Mouse (Mus musculus): ENCODE measurements at regions not wholly inside any gene's neighbourhood (a gene's known extent, or its start where the extent isn't known, plus 50 kb on each side); places are given as distances from the start of the nearest gene placed in this dataset.

DNA sequence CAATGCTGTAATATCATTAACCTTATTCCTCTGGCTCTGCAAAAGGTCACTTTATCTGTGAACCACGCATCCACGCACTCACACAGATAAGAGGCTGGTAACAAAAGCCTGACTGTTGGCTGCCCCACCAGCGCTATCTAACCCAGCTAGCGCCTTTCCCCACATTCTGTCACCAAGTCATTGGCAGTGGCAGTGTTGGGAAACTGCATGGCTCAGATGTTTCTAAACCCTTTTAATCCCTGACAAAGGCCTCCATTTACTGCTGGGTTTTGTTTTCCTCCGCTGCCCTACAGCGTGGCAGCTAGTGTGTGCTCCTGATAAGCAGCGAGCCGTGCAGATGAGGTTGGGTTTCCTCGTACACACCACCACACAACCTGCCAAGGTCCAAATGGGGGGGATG lies 55.7 kb downstream of the Id4 start:
- no peak for DNase-seq (ENCODE audit: low read depth, low spot score)

DNA sequence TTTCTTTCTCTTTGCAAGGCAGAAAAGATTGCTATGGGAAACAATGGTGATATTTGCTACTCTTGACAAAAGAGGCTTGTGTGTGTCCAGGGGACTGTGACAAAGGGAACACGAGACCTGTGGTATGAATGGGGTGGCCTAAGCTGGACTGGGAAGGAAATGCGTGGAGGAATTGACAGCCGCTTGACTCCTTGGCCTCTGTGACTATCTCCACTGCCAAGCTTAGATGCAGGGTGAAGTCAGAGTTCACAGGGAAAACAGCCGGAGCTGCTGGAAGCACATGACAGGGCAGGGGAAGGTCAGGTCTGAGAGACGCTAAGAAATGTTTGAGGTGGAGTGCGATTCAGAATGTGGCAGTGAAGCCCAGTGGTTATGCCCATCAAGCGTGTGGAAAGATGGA lies 56.4 kb downstream of the Id4 start:
- DNase-seq (ENCODE audit: low read depth, low spot score): no peak

DNA sequence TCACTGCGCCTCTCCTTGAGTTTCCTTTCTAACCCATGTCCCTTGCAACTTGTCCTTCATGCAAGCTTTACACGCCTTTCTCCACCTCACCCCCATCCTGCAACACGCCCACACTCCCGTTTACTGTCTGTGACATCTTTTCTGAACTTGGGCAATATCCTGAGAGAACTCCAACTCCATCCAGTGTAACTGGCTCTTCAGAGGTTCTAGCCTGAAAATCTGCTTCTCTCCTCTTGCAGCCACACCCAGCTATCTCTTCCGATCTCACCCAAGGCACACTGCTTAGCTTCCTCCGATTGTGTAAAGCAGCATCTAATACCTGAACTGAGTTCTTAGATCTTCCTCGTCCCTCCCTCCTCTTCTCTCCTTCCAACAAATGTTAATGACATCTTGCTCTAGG lies 58.0 kb downstream of the Id4 start:
- no peak for DNase-seq (ENCODE audit: low read depth, low spot score)

DNA sequence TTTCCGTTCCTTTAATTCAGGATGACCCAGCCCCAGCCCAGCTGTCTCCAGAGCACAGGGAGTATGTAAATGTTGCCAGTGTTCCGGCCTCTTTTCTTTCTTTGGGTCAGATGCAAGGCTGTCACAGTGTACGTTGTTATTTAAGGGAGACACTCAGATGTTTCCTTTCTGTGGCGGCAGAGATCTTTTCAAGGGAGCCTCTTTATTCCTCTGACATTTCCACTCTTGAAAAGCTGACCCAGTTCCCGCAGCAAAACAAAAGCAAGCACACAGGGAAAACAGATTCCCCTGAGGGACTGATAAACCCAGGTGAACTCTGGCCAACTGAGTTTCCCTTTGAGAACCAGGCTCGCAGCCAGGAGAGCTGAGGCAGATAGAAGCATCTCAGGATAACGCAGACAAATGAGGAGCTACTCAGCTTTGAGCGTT lies 63.3 kb downstream of the Id4 start:
- peak; percentile 19 for DNase-seq (ENCODE audit: low read depth, low spot score)

DNA sequence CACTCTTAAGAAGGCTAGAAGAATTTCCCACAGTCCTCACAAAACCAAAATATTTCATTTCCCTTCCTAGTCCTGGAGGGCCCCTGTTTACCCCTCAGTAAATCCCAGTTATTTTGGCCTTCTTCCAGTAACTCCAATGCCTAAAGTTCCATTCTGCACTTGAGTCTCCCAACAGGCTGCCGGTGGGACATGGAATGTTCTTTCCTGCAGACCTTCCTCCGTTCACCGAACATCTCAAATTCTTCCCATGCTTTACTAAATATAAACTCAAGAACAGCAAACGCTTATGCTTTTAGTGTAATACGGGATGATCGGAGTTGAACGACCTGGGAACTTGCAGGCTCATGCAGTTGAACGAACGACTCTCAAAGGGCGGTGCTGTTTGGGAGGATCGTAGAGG lies 69.6 kb downstream of the Id4 start:
- DNase-seq (ENCODE audit: low read depth, low spot score): no peak

DNA sequence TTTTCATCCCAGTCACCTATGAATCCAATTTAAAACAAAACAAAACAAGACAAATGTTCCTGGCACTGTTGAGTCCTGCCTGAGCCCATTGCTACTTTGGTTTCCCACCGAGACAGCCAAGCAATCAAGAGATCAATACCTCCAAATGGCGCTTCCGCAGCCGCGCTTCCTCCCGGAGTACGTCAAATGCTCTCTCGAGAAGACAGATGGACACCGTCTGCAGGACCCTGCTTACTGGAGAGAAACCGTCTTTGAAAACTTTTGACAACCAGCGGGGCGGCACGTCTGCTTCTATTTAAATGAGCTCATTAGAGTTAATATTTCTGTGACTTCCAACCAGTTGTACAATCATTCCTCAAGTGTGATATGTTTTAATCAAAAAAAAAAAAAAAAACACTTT lies 75.1 kb downstream of the Id4 start:
- DNase-seq (ENCODE audit: low read depth, low spot score): no peak

DNA sequence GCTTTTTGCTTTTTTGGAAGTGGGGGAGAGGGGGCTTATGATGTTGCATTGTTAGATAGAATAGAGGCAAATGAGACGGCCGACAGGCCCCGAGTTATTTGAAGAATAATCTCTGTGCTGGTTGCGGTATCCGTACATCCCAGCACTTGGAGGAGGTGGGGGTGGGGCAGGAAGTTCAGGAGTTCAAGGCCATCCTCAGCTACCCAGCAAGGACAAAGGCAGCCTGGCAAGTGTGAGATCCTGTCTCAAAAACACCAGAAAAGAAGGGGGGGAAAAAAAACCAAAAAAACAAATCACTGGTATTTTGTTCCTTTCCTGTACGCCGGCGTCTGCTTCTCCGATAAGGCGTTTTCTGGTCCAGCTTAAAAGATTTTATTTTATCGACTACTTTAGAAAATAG lies 75.6 kb downstream of the Id4 start:
- no peak for DNase-seq (ENCODE audit: low read depth, low spot score)

DNA sequence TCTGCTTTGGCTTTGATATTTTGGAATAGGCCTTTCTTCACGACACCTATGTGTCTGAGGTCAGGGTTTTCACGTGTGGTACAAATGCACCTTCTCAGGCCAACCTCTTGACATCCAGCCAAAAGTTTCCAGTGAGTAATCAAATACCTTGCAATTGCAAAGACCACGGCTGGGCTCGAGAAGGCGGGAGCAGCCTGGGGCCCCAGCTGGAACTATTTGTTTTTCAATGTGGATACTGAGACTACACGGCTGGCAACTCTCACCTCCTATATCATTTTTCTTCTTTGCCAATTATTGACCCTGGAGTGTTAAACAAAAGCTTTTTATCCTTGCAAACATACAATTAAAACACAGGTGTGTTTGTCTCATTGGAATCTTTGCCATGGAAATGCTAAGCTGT lies 77.5 kb downstream of the Id4 start:
- no peak for DNase-seq (ENCODE audit: low read depth, low spot score)

DNA sequence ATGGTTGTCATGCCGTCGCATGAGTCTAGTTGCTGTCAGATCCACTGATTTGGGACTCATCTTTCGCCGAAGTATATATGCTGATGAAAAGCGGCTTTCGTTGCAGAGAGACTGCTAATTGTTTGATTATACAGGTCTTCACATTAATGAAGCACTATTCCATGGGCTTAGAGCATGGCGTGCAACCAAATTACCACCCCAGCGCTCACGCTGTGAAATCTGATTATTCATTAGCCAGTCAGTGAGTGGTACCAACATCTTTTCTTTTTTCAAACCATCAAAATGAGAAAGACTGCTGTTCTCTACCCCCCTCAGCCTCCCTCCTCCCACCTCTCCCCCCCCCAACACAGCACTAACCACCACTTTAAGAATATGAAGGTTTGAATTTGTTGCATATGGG lies 89.1 kb downstream of the Id4 start:
- no peak for DNase-seq (ENCODE audit: low read depth, low spot score)

DNA sequence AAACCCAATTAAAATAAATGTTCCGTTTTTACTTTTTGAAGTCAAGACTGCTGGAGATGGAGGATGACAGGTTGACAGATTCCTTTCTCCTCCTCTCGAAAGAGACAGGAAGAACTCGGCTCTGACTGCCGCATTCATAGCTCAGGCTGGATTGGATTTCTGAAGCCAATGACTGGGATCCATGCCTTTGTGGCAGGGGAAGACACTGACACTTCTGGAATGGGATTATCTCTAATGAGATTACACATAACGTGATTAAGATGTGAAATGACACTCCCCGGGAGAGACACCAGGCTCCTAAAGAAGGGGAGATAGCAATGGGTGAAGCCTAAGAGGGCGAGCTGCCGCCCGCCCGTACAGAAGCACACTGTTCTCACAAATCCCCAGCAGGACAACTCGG lies 89.9 kb downstream of the Id4 start:
- DNase-seq (ENCODE audit: low read depth, low spot score): no peak

DNA sequence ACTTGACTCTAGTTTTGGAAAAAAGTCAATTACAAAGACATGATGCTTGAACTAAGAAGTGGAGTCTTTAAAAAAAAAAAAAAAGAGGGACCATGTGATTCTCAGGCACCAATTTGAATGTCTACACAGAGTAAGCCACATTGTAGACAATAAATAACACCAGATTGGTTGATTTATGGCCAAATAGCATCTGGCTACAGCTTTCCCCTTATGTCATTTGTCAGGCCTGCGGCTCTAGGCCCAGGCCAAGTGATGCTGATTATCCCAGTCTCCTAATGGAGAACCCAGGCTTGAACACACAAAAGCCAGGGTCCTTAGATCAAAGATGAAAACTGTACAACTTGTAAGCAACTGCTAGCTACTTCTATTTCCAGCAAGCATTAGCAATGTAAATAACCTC lies 96.1 kb downstream of the Id4 start:
- no peak for DNase-seq (ENCODE audit: low read depth, low spot score)

DNA sequence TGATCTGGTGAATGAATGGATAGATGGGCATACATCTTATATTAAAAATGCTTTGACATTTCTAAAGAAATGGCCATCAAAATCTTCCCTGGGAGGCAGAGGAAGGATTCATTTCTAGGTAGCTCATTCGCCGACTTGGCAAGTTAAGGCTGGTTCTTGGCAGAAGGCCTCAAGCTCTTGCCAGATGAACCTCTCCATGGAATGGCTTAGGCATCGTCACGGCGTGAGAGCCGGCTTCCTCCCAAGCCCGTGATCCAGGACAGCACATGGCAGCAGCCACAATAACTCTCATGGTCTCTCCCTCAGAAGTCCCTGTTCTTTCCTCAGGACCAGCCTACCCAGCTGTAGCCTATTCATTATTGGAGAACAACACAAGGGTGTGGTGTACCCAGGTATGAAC lies 96.6 kb downstream of the Id4 start:
- no peak for DNase-seq (ENCODE audit: low read depth, low spot score)

DNA sequence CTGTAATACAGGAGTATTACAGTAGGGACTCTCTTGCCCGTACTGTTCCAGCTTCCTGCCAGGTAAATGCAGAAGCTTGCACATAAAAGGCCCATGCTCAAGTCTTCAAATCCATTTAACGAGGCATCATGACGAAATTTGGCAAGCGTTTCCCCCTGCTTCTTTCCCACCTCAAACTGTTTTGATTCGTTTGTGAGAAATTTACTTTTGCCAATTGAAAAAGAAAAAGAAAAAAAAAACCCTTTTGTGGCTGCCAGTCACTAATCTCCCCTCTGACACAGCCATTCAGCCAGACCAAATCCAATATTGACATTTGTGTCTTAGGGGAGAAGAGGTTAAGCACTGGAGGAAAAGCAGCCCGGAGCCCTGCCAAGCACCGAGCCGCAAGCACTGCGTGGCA lies 110.0 kb downstream of the Id4 start:
- no peak for DNase-seq (ENCODE audit: low read depth, low spot score)

DNA sequence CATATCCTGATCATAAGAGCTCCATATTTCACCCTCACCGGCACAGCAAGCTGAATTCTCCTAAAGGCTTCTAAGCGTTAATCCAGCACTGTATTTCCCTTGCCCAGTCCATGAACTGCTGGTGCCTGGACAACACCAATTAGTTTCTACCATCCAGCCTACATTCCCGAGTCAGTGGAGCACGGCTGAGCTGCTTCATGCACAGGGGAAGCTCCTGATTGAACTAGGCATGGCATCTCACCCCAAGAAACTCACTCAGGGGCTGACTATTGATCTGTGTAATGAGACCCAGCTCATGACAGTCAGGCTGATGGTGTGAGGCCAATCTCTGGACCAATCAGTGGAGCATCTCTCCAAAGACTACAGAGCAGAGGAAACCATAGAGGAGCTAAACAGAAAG lies 115.4 kb downstream of the Id4 start:
- no peak for DNase-seq (ENCODE audit: low read depth, low spot score)

DNA sequence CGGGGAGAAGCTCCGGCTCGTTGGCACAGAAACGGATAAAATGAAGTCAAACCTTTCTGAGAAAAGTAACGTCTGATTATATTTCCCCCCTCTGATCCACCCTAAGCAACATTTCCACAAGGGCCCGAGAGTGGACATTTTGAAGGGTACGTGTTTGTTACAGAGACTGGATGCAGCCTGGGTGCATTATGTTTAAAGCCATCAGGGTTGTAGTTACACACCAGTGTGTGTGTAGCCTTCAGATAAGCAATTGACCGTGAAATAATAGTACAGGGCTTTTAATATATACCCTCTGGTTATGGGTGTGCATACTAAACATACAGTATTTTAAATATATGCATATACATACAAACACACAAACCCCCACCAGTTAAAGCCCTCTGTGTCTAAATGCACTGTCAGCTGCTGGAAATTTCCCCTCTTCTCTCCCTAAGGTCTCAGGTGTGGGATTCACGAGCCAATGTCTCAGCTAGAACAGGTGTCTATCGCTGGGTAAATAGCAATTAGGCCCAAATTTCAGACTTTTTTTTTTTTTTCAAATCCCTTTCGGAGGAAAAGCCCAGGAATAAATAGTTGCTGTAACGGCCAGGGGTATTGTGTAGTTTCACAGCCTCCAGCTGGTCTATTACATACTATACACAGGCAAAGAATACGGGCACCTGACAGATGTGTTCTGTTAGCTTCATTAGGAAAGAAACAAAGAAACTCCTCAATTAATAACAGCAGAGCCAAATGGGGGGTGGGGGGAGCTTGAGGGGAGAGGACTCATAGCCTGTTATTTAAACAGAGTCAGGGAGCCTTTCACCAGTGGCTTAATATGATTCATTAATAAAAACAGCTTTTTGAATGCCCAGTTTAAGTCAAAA lies 122.8 kb downstream of the Id4 start:
- no peak for DNase-seq (ENCODE audit: low read depth, low spot score)

DNA sequence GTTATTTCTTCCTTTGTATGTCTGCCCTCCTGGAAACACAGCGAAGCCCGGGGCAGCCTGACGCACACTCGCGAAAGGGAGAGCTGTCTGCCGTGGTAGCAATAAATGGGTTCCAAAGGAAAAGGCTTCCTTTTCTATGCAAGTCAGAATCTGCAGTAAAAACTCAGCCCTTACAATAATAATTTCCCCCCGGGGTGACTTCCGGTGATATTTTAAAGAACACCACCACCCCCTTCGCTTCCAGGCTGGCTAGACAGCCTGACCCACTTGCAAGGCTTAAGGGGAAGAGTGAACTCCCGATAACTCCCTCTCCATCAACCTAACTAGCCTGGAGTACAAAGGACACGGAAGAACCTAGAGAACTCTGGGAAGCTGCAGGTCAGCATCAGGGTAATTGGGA lies 123.9 kb downstream of the Id4 start:
- DNase-seq (ENCODE audit: low read depth, low spot score): no peak

DNA sequence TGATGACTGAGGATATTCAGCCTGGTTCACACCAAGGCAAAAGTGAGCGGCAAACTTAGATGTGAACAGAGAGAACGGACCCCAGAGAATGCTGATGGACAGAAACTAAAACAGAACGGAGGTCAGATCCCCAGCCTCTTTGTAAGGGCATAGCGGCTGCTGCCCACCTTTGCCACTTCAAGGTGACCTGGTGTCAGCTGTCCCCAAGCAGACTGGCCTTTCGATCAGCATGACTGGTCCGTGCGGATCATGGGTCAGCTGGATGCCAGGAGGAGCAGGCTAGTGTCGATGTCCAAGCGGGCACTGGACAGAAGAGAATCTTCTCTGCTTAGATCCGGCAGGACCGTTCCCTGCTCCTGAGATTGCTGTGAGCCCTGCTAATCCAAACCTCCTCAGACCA lies 122.1 kb downstream of the Zfp169 start:
- DNase-seq (ENCODE audit: low read depth, low spot score): no peak

DNA sequence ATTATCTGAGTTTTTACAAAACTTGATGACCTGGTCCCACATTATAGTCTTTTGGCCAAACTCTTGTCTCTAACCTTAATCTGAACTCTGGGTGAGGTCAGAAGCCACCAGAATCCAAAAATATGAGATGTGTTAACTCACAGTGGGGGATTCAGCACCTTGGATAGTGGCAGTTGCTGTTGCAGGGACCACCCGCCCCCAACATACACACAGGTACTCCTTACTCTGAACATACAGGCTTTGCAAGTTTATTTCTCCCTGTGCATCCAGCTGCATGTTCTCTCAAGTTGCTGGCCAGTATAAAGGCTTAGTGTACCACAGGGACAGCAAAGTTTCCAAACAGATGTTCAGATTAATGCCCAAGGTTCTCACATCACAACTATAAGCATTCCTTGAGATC lies 115.5 kb downstream of the Zfp169 start:
- DNase-seq (ENCODE audit: low read depth, low spot score): no peak

DNA sequence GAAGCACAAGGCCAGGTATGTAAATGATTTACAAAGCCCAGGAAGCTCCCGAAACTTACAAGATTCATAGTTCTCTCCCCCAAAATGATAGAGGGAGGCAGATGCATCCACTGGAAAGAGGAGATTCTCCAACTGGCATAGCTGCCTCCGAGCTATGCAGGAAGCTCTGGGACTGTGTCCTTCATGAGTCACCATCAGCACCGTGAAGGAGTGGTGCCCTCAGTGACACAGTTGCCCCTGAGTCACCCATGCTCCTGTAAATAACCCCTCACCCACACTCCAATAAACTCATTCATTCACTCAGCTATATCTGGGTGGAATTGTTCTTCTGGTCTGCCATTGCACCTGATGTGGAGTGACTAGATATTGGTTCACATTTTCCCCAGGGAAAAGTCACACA lies 114.6 kb downstream of the Zfp169 start:
- no peak for DNase-seq (ENCODE audit: low read depth, low spot score)

DNA sequence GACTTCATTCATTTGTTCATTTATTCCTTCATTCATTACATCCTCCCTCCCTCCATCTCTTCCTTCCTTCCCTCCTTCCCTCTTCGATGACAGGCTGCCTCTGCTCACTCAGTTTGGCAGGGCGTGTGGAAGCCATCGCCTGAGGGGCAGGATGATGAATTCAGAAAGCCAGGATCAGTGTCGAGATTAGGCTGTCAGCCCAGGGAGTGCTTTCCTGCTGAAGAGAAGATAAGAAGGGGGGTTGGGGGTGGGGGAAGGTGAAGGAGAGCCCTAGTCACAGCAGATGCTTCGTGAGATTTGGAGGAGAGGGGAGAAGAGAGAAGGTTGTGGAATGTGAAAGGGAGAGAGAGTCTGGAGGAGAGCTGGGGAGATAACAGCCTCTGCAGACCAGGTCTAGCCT lies 110.9 kb downstream of the Zfp169 start:
- no peak for DNase-seq (ENCODE audit: low read depth, low spot score)

DNA sequence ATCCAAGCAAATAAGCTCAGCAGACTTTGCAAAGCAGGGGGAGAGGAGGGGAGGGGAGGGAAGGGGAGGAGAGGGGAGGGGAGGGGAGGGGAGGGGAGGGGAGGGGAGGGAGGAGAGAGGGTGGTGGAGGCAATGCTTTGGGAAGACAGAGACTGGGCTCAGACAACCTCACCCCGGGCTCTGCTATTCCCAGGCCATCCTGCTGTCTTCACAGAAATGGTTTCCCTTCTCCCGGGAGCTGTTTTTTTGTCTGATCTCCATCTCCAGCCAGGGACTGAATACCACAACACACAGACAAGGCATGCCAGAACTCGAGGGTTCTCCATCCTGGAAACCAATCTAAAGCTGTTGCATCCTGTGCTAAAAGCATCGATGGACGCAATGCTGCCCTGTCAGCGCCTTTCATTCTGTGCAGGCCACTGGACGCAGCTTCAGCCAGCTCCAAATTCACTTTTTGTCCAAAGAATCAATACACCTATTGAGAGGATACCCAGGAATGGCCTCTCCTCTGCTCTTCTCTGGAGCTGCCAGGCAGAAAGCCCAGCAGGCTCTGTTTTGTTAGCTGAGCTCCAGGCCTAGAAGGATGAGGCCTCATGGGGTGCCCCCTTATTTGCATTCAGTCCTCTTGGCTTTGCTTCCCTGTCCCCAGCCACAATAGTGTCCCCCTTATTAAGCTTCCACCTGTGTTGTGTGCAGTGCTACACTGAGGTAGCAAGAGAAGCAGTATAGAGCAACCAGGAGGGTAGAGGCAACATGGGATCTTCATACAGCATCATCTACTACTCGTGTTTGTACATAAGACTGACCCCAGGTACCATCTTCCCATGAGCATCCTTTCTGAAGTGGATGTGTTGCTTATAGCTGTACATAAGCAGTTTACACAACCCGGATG lies 90.6 kb downstream of the Zfp169 start:
- DNase-seq (ENCODE audit: low read depth, low spot score): no peak

DNA sequence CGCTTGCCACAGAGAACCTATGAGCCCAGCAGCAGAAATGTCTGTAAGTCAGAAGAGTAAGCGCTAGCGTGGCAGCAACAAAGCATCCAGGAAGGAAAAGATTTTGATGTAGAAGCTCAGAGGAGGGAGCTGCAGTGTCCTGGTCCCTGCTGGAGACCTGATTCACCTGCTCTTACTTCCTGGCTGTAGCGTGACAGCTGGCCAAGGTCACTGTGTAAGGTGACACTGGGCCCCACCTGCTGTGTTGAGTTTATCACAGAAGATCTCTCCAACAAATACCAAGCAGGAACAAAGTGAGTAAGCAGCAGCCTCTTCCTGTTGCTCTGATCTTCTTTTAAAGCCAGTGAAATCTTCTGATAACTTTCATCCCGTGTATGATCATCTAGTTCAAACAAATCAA lies 86.4 kb downstream of the Zfp169 start:
- no peak for DNase-seq (ENCODE audit: low read depth, low spot score)

Data from telencephalon, adult 2 months (tissue).